Mouse (Mus musculus) B cell, adult 62 days (primary cell): ENCODE data around the gene Gm10974. TPM values are rescaled to one million over a fixed set of nuclear protein-coding genes. Genes with fewer than 3 reads are reported as not detected.

Experiments
- total RNA-seq: library from RNA; stranded (reverse); gene quantifications from 4 replicates; pipeline ENCODE4 v1.2.4, GENCODE M21; 2023

Gene Gm10974
- not detected in 4 replicates for total RNA-seq

GRCm38 (mm10) chr7:66365904-66366303, at the start of gene Gm10974:
Gene Gm10974, plus strand, starts transcription at chr7:66365905.

GRCm38 (mm10) chr7:66387813-66388521, 22.3 kb downstream of the Gm10974 start, which contains the start of gene Lrrk1:
Gene Lrrk1, minus strand, starts transcription at chr7:66388350.

GRCm38 (mm10) chr7:66427437-66428161, 61.9 kb downstream of the Gm10974 start, which contains the start of gene Aldh1a3:
Gene Aldh1a3, minus strand, starts transcription at chr7:66427517.

Other genes with a start within 250 kb of the Gm10974 start
- 45.7 to 48.8 TPM (median 47.4 TPM) in 4 replicates for gene Lrrk1, start 22.4 kb downstream of the Gm10974 start, total RNA-seq
- 0.70 TPM in 1 of 4 replicates, not detected in the others for gene Aldh1a3, start 61.6 kb downstream of the Gm10974 start, total RNA-seq